Mouse (Mus musculus) heart, postnatal 4 days (tissue): ENCODE measurements around the gene Foxd3. TPM values are rescaled to one million over a fixed set of nuclear protein-coding genes. Genes with fewer than 3 reads are reported as not detected.

Source experiments
- DNase-seq: peaks from one replicate; pipeline ENCODE4 v3.0.0; 2021
- microRNA-seq, 2 experiments: library from miRNA; unstranded; fragments of <30 nt; microRNA quantifications; one replicate each; pipeline ENCODE4 v1.2.0; 2021 to 2022
- total RNA-seq, 2 experiments: library from RNA; stranded (reverse); gene quantifications; 2 replicates each; pipeline ENCODE4 v1.2.3; 2021

Foxd3 gene
- total RNA-seq, 2 experiments from 2014 or later, result 0.25 to 0.26 TPM

- DNase-seq, result no peak
Observed at GRCm38 (mm10) chr4:99657430-99657820, 1.3 kb downstream of the Foxd3 start.

GRCm38 (mm10) chr4:99657831-99658470, 1.9 kb downstream of the Foxd3 start:
- DNase-seq, result peak; percentile 10

DNA sequence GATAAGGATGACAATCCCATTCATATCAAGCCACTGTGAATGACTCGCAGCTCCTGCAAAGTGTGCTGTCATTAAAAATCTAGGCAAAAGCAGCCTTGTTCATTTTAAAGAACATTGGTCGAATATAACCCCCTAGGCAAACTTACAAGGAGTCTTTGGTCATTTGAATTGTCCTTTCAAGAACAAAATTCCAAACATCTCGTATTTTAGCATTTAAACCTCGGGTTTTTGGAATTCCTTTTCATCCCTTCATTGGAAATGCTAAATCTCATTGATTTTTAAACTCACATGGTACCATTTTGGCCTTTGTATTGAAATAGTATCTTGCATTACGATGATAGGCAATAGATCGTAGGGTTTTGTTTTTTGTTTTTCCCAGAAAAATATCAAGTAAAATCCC, 2.8 kb downstream of the Foxd3 start:
- no peak for DNase-seq

- DNase-seq, result peak; percentile 18
Observed at GRCm38 (mm10) chr4:99659361-99660072, 3.4 kb downstream of the Foxd3 start.

DNA sequence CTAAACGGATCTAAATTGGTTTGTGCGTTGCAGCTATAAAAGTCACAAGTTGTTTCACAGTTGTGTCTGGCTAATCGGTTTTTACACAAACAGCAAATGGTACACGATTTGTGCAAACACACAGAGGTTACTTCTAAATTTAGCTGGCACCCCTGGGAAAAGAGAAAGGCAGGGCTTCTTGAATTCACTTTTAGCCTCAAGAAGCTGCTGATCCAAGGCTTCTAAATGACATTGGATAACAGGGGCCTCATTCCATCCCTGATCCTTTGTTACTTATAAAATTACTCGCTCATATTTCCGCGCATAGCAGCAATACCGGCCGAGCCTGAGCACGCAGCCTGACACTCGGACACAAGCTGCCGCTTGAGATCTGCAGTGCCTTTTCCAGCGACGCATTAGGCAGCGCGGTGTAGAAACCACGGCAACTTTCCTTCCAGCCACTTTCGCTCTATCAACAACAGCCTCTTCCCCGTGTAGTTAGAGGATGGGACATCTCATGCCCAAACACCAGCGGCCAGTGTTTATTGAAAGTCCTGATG, 4.0 kb downstream of the Foxd3 start:
- DNase-seq, result peak; percentile 11

- peak; percentile 86 for DNase-seq
Observed at GRCm38 (mm10) chr4:99660981-99661380, 4.9 kb downstream of the Foxd3 start.

DNA sequence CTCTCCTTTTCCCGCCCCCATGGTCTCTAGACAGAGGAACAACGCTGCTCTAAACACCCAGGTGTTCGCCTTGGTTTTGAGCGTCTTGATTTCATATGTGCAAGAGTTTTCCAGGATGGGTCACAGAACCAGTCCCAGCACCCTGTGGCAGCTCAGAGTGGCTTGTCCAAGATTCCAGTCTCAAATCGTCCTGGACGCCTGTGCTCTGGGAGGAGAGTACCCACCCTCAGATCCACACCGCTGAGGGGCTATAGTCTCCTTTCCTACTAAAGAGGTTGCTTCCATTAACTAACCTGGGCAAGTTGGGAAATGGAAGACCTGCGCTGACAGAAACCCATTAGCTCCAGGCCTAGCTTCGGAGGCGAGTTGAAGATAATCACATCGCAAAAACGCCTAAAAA, 5.9 kb downstream of the Foxd3 start:
- DNase-seq, result no peak

DNA sequence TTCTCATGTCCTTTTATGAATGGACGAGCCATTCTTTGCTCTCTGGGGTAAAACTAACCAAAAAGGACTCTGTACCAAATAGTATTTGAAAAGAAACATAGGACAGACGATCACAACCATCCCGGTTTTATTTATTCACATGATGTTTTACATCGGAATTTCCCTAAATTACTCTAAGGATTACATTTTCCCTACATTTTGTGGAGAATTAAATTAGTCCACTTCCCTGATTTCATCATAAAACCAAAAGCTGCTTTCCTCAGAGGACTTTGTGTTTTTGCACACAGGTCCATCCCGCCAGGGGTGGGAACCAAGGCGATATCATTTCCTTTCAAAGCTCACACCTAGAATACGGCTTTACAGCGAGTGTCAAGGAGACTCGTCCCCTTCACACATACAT, 6.3 kb downstream of the Foxd3 start:
- no peak for DNase-seq

DNA sequence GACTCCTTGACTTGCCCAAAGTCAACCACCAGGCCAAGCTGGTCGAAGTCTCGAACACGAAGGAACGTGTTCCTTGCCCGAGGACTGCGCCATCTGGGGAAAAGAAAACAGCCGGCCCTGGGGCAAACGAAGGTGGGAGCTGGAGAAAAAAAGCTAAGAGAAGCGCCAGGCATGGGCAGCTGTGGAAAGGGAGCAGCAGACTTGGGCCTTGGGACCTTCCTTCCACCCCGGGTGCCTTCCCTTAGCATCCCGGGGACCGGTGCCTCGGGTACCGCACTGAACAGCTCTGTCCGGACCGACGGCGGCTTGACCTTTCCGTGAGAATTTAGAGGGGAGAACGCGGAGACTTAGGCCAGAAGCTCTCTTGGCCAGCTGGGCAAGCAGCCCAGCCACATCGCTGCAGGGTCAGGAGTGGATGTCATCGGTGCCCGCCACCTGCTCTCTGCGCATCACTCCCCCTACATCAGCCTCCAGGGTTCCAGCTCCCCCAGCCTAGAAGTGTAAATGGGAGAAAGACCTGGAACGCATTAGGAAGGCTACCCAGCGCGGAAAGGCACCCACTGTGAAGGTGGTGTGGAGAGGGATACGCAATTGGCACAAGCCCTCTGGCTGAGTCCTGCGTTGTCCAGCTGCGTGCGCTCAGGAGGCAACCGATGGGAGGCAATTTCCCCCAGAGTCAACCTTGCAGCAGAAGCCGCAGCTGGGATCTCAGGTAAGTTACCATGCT, 6.9 kb downstream of the Foxd3 start:
- peak; percentile 8 for DNase-seq

GRCm38 (mm10) chr4:99663710-99664109, 7.6 kb downstream of the Foxd3 start:
- DNase-seq, result peak; percentile 31

DNA sequence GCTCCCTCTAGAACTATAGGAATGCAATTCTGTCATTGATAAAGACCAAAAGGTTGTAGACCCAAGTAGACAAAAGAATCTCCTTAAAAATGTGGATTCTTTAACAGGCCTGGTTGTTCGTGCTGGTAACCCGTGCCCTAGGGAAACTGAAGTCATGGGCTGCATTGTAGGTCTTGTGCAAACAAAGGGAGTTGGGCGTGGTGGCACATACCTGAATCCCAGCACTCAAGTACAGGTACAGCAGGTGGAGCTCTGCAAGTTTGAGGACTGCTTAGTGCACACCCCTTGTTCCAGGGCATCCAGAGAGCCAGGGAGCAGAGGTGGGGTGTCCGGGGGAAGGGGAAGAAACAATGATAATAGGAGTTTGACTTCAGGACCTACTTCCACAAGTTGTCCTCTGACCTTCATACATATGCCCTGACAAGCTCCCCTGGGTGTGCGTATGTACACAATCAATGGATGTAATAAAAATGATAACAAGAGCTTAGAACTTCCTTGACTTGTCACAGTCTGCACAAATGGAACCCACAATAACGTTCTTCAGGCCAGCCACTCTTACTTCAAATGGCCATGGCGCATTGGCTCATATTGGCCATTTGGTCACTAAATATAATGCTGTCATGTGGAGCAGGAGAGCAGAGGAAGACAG, 14.2 kb downstream of the Foxd3 start:
- DNase-seq, result no peak

GRCm38 (mm10) chr4:99675191-99675590, 19.1 kb downstream of the Foxd3 start:
- DNase-seq, result no peak

- peak; percentile 43 for DNase-seq
Observed at GRCm38 (mm10) chr4:99683941-99684340, 27.8 kb downstream of the Foxd3 start.

DNA sequence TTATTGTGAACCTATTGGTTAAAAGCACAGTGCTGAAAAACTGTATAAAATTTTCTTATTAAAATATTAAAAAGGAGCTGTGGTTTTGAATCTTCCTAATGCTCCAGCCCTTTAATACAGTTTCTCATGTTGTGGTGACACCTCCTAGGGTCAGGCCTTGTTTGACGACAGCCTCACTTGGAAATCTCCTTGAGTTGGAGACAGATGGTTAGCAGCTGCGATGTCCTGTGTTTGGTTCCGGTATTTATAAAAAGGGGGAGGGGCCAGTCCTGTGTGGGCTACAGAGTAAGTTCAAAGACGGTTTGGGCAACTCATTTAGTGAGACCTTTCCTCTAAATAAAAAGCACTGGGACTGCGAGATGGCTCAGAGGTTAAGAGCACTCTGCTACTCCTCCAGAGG, 30.2 kb downstream of the Foxd3 start:
- DNase-seq, result no peak

Small RNAs within 50 kb of the gene (microRNA-seq; reads per million reads assigned to microRNA genes)
- 0 reads per million in 2 experiments for gene Gm23366

Other genes starting within 250 kb of the Foxd3 start
- 1 to 10 TPM; 9.2 to 10.0 TPM for gene Alg6, start 59.4 kb downstream of the Foxd3 start, total RNA-seq
- gene Efcab7, start 172.9 kb downstream of the Foxd3 start, total RNA-seq, result 1 to 10 TPM; 4.5 to 5.0 TPM